Mouse (Mus musculus) hindlimb bud, embryonic 11.5 days (tissue): ENCODE measurements around the gene Fkbp1b.
"Not testable (repeated sequence)": the region's sequence is repeated elsewhere in the genome, so short reads cannot be mapped to it uniquely, and the experiment has no call there.

Experiments
- DNase-seq: peaks from one replicate; pipeline ENCODE4 v3.0.0-alpha.2; 2012; ENCODE audit warnings: low read depth, low spot score; ENCODE audit errors: extremely low spot score

The Fkbp1b gene

DNA sequence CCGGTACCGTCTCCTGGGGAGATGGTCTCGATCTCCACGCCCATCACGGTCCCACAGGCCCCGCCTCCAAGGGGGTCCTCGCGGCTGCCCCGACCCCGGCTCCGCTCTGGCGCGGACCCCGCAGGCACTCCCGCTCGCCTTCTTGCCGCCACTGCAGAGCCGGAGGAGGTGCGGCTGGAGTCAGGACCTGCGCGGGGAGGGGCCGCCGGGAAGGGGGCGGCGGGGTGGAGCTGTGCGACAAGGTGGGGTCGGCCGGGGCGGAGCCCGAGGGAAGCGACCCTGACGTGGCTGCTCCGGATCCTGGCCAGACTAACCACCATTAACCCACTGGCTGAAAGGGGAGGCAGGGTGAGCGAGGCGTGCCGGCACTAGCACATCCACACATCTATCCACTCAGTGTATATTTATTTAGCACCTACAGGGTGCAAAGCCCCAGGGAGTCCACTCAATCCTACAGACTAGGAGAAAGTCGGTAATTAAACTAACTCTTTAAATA is at the start of gene Fkbp1b:
Gene Fkbp1b (minus strand): TSS at position 200 of the 496 bp plus-strand sequence.
- DNase-seq, result no peak

GRCm38 (mm10) chr12:4889891-4890290 is 48.5 kb upstream of the Fkbp1b start:
- DNase-seq, result no peak

- DNase-seq, result no peak
Observed at GRCm38 (mm10) chr12:4889251-4889650, 47.9 kb upstream of the Fkbp1b start.

- DNase-seq, result no peak
Observed at GRCm38 (mm10) chr12:4888739-4889138, 47.3 kb upstream of the Fkbp1b start.

- DNase-seq, result not testable (repeated sequence)
Observed at GRCm38 (mm10) chr12:4886581-4886980, 45.2 kb upstream of the Fkbp1b start.

- no peak for DNase-seq
Observed at GRCm38 (mm10) chr12:4885062-4885461, 43.7 kb upstream of the Fkbp1b start.

- DNase-seq, result no peak
Observed at GRCm38 (mm10) chr12:4882086-4882485, 40.7 kb upstream of the Fkbp1b start.

- DNase-seq, result no peak
Observed at GRCm38 (mm10) chr12:4879048-4879447, 37.7 kb upstream of the Fkbp1b start.

DNA sequence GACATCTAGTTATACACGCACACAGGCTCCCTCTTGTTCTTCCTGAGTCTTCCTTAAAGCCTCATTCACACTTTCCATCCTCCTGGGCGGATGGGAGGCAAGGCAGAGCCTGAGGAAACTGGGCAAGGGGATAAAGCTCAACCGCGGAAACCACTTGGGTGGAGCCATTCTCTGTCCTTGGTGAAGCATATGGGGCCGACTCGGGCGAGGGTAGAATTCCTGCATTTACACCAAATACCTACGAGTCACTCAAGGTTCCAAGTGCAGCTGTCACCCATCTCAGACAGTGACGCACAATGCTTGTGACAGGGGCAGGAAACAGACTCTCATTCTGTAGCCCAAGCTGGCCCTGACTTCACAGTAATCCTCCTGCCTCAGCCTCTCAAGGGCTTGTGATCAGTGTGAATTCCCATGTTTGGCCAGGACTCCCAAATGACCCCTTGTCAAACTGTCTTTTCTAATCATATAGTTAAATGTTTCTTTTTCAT is 36.9 kb upstream of the Fkbp1b start:
- DNase-seq, result no peak

DNA sequence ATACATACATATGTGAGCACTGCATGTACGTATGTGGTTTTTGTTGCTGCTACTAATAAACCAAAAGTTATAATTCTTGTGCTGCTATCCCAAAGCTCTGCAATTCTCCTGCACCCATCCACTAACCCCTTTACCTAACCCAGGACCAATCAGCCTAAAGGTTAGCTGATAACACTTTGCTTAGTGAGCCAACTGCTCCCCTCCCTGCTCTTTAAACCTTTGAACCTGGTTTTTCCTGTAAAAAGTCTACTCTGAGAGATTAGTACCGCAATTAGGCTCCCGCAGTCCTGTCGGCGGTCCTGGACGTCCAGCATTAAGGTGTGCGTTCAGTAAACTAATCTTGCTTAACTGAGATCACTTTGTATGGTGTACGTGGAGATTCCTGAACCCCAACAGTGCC is 34.2 kb upstream of the Fkbp1b start:
- no peak for DNase-seq

- peak; percentile 18 for DNase-seq
Observed at GRCm38 (mm10) chr12:4874161-4874927, 33.0 kb upstream of the Fkbp1b start, which contains the start of gene Mfsd2b. Mfsd2b (minus strand) TSS chr12:4874359.

DNA sequence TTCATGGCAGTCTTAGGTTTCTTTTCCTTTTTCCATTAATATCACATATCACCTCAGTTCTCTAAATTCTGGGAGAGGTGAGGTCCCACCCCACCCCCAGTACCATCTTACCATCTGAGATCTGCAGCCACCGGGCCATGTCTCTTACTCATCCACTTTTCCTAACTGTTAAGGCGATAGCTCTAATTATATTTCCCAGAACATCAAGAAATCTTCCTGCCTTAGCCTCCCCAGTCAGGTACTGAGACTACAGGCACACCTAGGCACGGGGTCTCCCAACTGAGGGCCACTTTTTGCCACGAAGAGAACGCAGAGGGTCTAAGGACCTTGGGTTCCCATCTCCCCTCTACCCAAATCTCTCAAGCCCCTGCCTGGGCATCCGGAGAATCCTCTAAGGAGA is 32.1 kb upstream of the Fkbp1b start:
- no peak for DNase-seq

DNA sequence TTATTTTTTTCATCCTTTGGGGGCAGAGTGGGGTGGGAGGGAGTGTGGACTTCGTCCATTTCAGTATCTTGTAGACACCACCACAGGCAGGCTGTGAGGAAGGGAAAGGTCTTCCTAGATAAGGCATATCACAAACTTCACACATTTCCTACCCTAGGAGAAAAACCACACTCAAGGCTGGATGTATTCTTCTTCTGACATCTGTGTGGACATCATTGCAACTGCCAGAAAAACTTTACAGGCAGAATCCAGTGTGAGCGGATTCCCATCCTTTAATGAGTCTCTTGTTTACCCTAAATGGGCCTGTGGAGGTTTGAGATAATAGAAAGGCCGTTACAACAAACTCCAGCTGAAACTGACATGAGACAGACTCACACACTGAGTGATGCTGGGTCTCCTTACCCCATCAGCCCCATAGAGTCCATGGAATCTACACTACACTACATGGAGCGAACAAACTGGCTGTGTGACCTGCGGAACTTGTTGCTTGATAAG is 31.6 kb upstream of the Fkbp1b start:
- no peak for DNase-seq

- no peak for DNase-seq
Observed at GRCm38 (mm10) chr12:4872273-4872672, 30.9 kb upstream of the Fkbp1b start.

DNA sequence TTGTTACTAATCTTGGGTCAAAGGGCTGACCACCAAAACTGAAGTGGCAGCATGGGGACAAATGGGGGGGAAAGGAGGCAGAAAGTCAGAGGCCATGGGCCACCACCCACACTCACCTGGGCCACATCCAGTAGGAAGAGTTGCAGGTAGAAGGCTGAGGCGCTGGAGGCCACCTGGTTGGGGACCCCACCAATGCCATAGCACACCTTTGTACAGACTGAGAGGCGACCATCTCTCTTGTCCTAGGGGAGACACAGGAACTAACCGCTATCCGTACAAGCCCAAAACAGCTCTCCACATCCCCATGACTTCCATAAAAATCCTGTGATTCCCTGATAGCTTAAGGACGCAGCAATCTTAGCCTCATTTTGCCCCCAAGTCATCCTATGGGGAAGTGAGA is 29.9 kb upstream of the Fkbp1b start:
- DNase-seq, result no peak

GRCm38 (mm10) chr12:4868924-4869323 is 27.5 kb upstream of the Fkbp1b start:
- no peak for DNase-seq

DNA sequence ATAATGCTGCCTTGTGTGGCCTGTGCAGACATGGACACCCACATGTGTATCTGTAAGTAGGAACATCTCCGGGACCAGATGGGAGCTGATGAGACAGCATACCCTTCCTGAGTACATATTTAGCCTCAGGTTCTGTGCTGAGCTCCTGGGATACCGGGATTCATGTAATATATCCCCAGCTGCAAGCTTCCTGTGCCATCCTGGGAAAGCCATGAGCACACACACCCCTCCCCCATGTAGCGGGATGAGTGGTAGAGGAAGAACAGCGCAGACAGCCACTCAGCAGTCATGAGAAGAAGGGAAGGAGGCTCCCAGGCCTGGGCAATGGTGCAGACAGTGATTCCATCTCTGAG is 22.9 kb upstream of the Fkbp1b start:
- no peak for DNase-seq

GRCm38 (mm10) chr12:4863654-4864337 is 22.4 kb upstream of the Fkbp1b start:
- no peak for DNase-seq

DNA sequence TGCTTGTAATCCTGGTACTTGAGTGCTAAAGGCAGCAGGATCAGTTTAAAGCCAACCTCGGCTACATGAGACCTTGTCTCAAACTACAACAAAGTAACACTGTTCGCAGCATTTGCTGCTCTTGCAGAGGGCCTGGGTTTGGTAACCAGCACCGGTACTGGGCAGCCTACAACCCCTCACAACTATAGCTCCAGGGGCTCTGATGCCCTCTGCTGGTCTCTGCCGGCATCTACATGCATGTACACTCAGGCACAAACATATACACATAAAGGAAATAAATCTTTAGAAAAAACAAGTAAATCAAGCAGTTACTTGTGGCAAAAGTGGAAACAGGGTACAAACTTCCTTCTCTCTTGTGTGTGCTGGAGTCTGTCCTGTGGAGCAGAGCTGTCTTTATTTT is 21.3 kb upstream of the Fkbp1b start:
- no peak for DNase-seq

DNA sequence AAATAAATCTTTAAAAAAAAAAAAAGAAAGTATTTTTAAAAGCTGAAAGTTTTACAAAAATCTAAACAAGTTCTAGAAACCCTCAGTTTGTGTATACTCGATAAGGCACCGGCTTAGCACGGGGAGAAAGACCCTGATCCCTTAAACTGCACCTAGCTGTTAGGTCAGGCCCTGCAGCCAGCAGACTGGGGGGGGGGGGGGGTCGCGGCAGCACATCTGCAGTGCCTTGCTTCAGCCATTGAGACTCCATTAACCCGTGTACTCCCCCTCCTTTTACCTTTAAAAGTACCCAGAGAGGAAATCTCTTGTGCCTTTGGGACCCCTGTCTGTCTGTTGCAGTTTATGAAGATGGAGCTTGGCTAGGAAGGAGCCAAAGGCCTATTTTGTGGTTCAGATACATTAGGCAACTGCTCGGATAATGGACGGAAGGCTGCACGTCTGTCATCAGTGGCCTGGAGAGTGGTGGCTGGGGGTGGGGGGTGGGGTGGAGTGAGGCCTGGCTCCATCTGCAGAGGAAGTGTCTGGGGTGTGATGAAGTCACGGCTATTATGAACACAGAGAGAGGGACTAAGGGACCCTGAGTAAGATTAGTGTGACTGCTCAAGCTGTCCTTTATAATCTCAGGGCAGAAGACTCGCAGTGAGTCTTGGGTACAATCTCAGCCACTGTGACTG is 18.0 kb upstream of the Fkbp1b start:
- DNase-seq, result no peak

- no peak for DNase-seq
Observed at GRCm38 (mm10) chr12:4856834-4857233, 15.4 kb upstream of the Fkbp1b start.
